12 mouse cellular contexts compared by ENCODE assay signal in the genomic region with DNA sequence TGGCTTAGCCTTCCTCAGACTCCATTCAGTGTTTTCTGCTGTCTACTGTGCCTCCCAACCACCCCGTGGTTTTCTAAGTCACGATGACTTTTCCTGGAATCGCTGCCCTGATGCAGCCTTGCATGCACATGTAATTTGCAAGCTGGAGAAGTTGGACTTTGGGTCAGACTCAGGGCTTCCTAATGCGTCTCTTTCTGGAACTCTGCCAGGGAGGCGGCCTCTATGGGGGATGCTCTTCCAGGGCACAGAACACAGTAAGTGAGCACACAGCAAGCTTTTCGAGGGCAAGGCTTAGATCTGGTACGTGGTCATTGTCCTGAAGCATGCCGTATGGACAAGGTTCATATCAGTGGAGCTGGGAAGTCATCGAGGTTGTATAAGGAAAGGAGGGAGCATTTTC. TPM values are rescaled to one million over a fixed set of nuclear protein-coding genes. Genes with fewer than 3 reads are reported as not detected.
DNase-seq lines count a peak whose midpoint lies in the region.
"Had no signal": no experiment of that assay in that cellular context is flagged by ENCODE, and none has a peak within 500 bp of the region (broad histone marks: within the 10 kb centered on the region; RNA-seq: fewer than 3 reads in every experiment).

No protein-coding gene starts in this region.

- DNase-seq in heart, postnatal 4 days = peak; percentile 26
- no peak for DNase-seq in heart, adult 9 months (ENCODE audit: low spot score in 2 of 2)
- peak; percentile 45 for DNase-seq in retina, postnatal 1 day
- no peak for DNase-seq in retina, embryonic 14.5 days (ENCODE audit: low spot score)
- DNase-seq in kidney, adult 9 months = peak; percentile 79
- no peak for DNase-seq in thymus, postnatal 4 days
- DNase-seq in adrenal gland, postnatal 4 days (ENCODE audit: low spot score in 2 of 2) = no peak
- DNase-seq: adrenal gland, postnatal 10 days; cerebellum, adult 18-20 months; gastrocnemius, postnatal 36 days; liver, embryonic 13.5 days; thymus, postnatal 25 days had no signal

RNA-seq across cellular contexts. Expression of a gene that starts 10.9 kb away (rescaled TPM):
- total RNA-seq in heart, postnatal 4 days (2021) = 10 to 100 TPM; 61.6 to 69.6 TPM
- 10 to 100 TPM; 46.6 to 58.6 TPM for total RNA-seq in adrenal gland, postnatal 4 days (2021)

Comparison
In these comparisons a context has a peak if more than half of its experiments do, and no peak if none do; other contexts are left out.
1. DNase-seq: peak in heart, postnatal 4 days (single experiment), retina, postnatal 1 day (single experiment) and kidney, adult 9 months (single experiment); none in heart, adult 9 months (0 of 2), retina, embryonic 14.5 days (single experiment), thymus, postnatal 4 days (single experiment) and adrenal gland, postnatal 4 days (0 of 2).